Mouse (Mus musculus) intestine, postnatal 0 days (tissue): ENCODE data around the gene Mettl3. TPM values are rescaled to one million over a fixed set of nuclear protein-coding genes. Genes with fewer than 3 reads are reported as not detected.

Experiments used
- ATAC-seq: fragments of 200-750 bp; cut with Nextera tagmentation; 2 replicates; pipeline ENCODE4 v1.8.0; 2017; ENCODE audit warnings: mild to moderate bottlenecking, moderate TSS enrichment, moderate library complexity
- H3K27ac ChIP-seq: fragments of 300-500 bp; sonication (generic); 2 replicates; pipeline ENCODE4 v1.5.1; 2014; ENCODE audit warnings: mild to moderate bottlenecking, low read depth, low read length, moderate library complexity
- H3K27me3 ChIP-seq: fragments of 300-500 bp; sonication (generic); replicated peaks from 2 replicates; pipeline ENCODE4 v1.6.1; 2014; ENCODE audit warnings: low read length, mixed read lengths; ENCODE audit not compliant: control insufficient read depth, insufficient read depth
- H3K36me3 ChIP-seq: fragments of 300-500 bp; sonication (generic); 2 replicates; pipeline ENCODE4 v1.6.1; 2014; ENCODE audit warnings: mild to moderate bottlenecking, moderate library complexity; ENCODE audit not compliant: control insufficient read depth, insufficient read depth
- H3K4me1 ChIP-seq: fragments of 300-500 bp; sonication (generic); replicated peaks from 2 replicates; pipeline ENCODE4 v1.6.1; 2014; ENCODE audit warnings: antibody characterized with exemption, low read length, mixed read lengths; ENCODE audit not compliant: control insufficient read depth, insufficient read depth
- H3K4me2 ChIP-seq: fragments of 300-500 bp; sonication (generic); replicated peaks from 2 replicates; pipeline ENCODE4 v1.6.1; 2014; ENCODE audit warnings: low read depth, mild to moderate bottlenecking, moderate library complexity
- H3K4me3 ChIP-seq: fragments of 300-500 bp; sonication (generic); 2 replicates; pipeline ENCODE4 v1.5.1; 2014; ENCODE audit warnings: low read depth, low read length
- H3K9ac ChIP-seq: fragments of 300-500 bp; sonication (generic); 2 replicates; pipeline ENCODE4 v1.6.1; 2014; ENCODE audit warnings: mild to moderate bottlenecking, low read depth, low read length
- H3K9me3 ChIP-seq: fragments of 300-500 bp; sonication (generic); 2 replicates; pipeline ENCODE4 v1.6.1; 2016; ENCODE audit warnings: mixed run types; ENCODE audit not compliant: control insufficient read depth
- CTCF ChIP-seq: sonication (generic); IDR thresholded peaks from 2 replicates; pipeline ENCODE4 v1.5.1; 2016; ENCODE audit warnings: low read depth, mild to moderate bottlenecking, control low read depth, antibody characterized with exemption, moderate library complexity
- WGBS: fragments of 180-500 bp; shearing (Covaris S2); extraction: QIAGEN DNeasy Blood & Tissue Kit; methylation state at CpG from one replicate; pipeline ENCODE4 v1.1.7; 2014; 5-methylcytosine and 5-hydroxymethylcytosine counted together
- polyA plus RNA-seq: library from polyadenylated mRNA; unstranded; fragments of >200 nt; fragmentation: Nextera tagmentation; extraction: Ambion mirVana; gene quantifications from 2 replicates; pipeline ENCODE4 v1.2.1, GENCODE M21; 2015

Gene Mettl3
- polyA plus RNA-seq, 1 experiment from 2014 or later: 9.2 TPM

GRCm38 (mm10) chr14:52327910-52328812 lies 23.2 kb upstream of the Mettl3 start, which contains the start of gene Sall2:
Gene Sall2, minus strand, starts transcription at chr14:52328762.
- Histone ChIP-seq H3K36me3 (no peaks in the 10 kb centered on the region), H3K9ac (no peak within 1 kb of the TSS), H3K27me3 (peaks cover 44% of the 10 kb centered on the region; the same call in 1 of the 2 replicates), H3K4me2 (peak within 1 kb of the TSS; percentile 57), H3K4me1 (no peaks in the 10 kb centered on the region), H3K4me3 (peak within 1 kb of the TSS; percentile 33), H3K9me3 (no peaks in the 10 kb centered on the region), H3K27ac (no peak within 1 kb of the TSS)
- 2% methylated on average over 26 of the region's 26 CpGs for WGBS
- no peak for TF ChIP-seq CTCF
- no peak for ATAC-seq

GRCm38 (mm10) chr14:52327375-52327901 lies 22.5 kb upstream of the Mettl3 start:
- Histone ChIP-seq H3K4me2 (peak overlapping the region; percentile 57), H3K27ac (no peak overlapping the region), H3K9ac (no peak overlapping the region), H3K4me3 (peak overlapping the region; percentile 33), H3K27me3 (peaks cover 44% of the 10 kb centered on the region; the same call in 1 of the 2 replicates), H3K36me3 (no peaks in the 10 kb centered on the region), H3K9me3 (no peaks in the 10 kb centered on the region), H3K4me1 (no peaks in the 10 kb centered on the region)
- no peak for ATAC-seq
- WGBS: 6% methylated on average over 14 of the region's 14 CpGs
- TF ChIP-seq CTCF: no peak

GRCm38 (mm10) chr14:52325890-52326289 lies 21.0 kb upstream of the Mettl3 start:
- no peaks in the 10 kb centered on the region for H3K9me3 ChIP-seq
- H3K27me3 ChIP-seq: peaks cover 44% of the 10 kb centered on the region; the same call in 1 of the 2 replicates
- TF ChIP-seq CTCF: peak; percentile 54
- H3K4me3 ChIP-seq: no peak overlapping the region
- H3K36me3 ChIP-seq: no peaks in the 10 kb centered on the region
- no peak overlapping the region for H3K27ac ChIP-seq
- ATAC-seq: 0 out of 2 replicates have a peak, but pooled peaks have one; percentile 33
- no peaks in the 10 kb centered on the region for H3K4me1 ChIP-seq
- H3K4me2 ChIP-seq: no peak overlapping the region
- 18% methylated on average over 4 of the region's 4 CpGs for WGBS
- H3K9ac ChIP-seq: no peak overlapping the region

GRCm38 (mm10) chr14:52319361-52319760 lies 14.4 kb upstream of the Mettl3 start:
- Histone ChIP-seq H3K4me1 (no peaks in the 10 kb centered on the region), H3K27ac (no peak overlapping the region), H3K36me3 (no peaks in the 10 kb centered on the region), H3K9me3 (no peaks in the 10 kb centered on the region), H3K9ac (no peak overlapping the region), H3K27me3 (no peaks in the 10 kb centered on the region), H3K4me2 (no peak overlapping the region), H3K4me3 (no peak overlapping the region)
- no peak for TF ChIP-seq CTCF
- WGBS: 55% methylated on average over 6 of the region's 6 CpGs
- ATAC-seq: no peak

- WGBS: 18% methylated on average over 16 of the region's 16 CpGs
- TF ChIP-seq CTCF: no peak
- no peaks in the 10 kb centered on the region for H3K4me1 ChIP-seq
- H3K27me3 ChIP-seq: no peaks in the 10 kb centered on the region
- peak; percentile 58 for ATAC-seq
- peak overlapping the region; percentile 46; the same call in 1 of the 2 replicates for H3K27ac ChIP-seq
- peak overlapping the region; percentile 62 for H3K9ac ChIP-seq
- peaks cover 9% of the 10 kb centered on the region for H3K36me3 ChIP-seq
- peak overlapping the region; percentile 77 for H3K4me3 ChIP-seq
- H3K4me2 ChIP-seq: peak overlapping the region; percentile 95
- no peaks in the 10 kb centered on the region for H3K9me3 ChIP-seq
Observed at GRCm38 (mm10) chr14:52316441-52317225, 11.7 kb upstream of the Mettl3 start.
